Mouse (Mus musculus): ENCODE measurements around the gene Hbb-bs.
"Not testable (repeated sequence)": the region's sequence is repeated elsewhere in the genome, so short reads cannot be mapped to it uniquely, and the experiment has no call there.

Hbb-bs gene

DNA sequence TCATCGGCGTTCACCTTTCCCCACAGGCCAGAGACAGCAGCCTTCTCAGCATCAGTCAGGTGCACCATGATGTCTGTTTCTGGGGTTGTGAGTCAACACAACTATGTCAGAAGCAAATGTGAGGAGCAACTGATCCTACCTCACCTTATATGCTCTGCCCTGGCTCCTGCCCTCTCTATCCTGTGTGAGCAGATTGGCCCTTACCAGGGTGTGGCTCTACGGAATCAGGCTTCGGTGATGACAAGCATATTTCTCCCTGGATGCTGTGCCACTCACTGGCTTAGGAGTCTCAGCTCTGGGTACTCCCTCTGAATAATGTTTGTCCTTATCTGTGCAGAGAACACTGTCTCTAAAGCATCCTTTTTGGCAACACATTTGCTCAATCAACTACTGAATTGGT lies at the start of gene Hbb-bs:
TSS of gene Hbb-bs (minus strand) at position 289 of the 400 bp plus-strand sequence.
- no peak for DNase-seq (ENCODE audit: low spot score in 2 of 2)

DNA sequence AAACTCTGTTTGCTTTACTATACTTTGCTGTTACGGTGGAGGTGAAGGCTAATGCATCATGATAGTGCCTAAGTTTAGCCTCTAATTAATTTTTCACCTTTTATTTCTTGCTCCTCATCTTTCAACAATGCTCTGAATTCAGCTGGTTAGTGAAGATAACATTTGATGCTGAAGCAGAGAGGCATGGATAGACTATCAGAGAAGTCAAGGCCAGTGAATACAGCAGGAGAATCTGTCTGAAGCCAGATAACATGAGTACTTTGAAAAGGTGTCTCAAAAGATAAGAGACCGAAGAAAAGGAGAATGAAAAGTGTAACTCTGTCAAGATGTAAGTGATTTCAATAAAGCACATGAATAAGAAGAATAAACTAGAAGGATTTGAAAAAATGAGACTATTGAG lies 49.2 kb upstream of the Hbb-bs start:
- no peak for DNase-seq (ENCODE audit: low spot score in 2 of 2)

DNA sequence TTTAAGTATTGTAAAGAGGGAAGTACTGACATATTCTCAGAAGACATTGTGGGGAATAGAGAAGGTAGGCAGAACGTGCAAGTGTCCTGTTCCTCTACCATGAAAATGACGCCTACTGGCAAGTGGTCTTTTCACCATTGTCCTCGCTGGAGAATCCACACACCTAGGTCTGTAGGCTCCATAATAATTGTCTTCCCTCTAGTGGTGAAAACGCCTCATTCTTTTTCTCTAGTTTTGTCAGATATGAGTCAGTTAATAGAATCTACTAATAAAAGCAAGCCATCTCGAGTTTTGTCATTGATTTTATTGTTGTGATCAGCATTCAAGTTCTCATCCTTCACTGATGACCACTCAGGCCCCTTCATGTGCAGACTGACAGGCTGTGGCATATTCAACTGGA lies 46.6 kb upstream of the Hbb-bs start:
- no peak for DNase-seq (ENCODE audit: low spot score in 2 of 2)

DNA sequence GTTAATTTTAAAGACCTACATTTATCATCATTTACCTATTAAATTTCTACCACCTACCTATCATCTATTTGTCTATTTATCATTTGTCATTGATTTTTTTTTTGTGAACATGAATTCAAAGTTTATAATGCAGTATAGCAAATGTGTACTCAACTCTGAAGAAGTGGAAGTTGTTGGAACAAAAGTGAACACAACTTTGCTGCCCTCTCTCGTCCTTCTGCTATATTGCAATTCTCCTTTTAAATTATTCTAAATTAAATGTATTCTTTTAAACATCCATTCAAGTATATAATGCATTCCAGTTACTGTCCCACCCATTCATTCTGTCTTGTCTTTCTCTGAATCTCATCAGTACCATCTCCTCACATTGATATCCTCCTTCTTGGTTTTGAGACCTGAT lies 45.2 kb upstream of the Hbb-bs start:
- DNase-seq (ENCODE audit: low spot score in 2 of 2): no peak

DNA sequence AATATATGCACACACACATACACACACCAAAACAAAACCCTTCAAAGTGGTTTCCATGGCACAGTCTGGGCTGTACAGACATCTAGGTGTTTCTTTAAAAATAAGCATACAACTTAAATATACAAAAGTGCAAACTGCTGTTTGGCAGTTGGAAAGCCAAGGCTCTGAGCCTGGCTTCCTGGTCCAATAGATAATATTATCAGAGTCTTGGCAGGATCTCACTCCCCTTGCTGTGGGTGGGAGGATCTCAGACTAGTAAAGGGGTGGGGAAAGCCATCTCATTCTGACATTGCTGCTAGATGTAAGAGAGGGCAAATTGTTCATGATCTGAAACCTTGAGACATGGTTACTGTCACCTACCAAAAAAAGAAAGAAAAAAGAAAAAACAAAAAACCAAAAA lies 42.8 kb upstream of the Hbb-bs start:
- no peak for DNase-seq (ENCODE audit: low spot score in 2 of 2)

DNA sequence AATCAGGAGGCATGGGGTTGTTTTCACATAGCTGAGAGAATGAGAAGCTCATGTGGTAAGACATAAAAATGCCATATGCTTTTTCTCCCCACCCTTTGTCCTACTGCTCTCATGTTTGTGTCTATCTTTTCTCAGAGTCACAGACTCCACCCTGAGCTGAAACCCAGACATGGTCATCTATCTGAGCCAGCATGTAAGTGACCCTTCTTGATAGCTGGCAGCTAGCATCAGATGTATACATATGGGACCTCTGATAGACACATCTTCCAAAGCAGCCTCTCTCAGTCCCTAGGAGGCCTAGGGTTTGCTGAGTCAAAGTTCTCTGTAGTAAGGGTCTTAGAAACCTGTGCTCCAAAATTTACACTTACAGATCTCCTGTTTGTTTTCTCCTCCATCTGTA lies 37.8 kb upstream of the Hbb-bs start:
- DNase-seq (ENCODE audit: low spot score in 2 of 2): no peak

DNA sequence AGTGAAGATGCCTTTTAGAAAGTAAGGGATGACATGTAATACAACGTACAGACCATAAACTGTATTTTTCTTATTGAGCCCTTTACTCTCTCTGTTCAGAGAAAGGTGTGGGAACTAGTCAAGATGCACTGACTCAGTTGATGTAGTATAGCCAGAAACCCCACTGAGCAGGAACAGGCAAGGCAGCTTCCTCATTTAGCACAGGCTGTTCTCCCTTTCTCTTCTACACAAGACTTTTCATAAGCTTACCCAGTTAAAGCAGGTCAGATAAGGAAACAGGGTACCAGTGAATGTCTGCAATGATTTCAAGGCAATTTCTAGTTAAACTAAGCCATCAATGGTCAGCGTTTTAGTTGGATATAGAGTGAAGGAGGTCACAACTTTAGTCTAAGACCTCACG lies 33.6 kb upstream of the Hbb-bs start:
- DNase-seq (ENCODE audit: low spot score in 2 of 2): no peak

DNA sequence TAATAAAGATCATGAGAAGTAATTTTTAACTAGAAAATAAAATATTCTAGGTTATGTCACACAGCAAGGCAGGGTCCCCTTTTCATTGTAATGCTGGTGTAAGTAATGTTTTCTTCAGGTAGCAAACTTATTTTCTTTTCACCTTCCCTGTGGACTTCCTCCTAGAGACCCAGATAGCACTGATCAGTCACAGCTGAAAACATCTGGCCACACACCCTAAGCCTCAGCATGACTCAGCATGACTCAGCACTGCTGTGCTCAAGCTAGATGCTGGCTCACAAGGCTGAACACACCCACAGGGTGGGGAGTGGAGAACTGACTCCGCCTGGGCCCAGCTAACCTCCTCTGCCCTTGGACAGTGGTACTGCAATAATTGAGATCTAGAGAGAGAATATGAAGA lies 33.0 kb upstream of the Hbb-bs start:
- DNase-seq (ENCODE audit: low spot score in 2 of 2): peak; percentile 4 to 15

DNA sequence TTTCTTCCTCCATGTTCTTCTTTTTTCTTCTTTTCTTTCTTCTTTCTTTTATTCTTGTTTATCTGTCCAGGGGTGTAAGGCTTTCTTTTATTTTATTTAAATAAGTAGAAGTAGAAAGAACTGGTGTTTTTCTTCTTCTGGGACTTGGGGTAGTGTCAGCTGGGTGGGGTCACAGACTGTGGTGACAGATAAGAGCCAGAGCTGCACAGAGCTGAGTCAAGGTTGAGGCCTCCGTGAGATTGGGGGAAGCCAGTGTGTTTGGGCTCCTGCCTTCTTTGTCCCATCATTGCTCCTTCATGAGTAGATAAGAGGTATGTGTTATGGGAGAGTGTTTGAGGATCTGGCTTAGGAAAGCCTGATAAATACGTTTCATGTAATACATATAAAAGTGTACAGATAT lies 31.2 kb upstream of the Hbb-bs start:
- no peak for DNase-seq (ENCODE audit: low spot score in 2 of 2)

DNA sequence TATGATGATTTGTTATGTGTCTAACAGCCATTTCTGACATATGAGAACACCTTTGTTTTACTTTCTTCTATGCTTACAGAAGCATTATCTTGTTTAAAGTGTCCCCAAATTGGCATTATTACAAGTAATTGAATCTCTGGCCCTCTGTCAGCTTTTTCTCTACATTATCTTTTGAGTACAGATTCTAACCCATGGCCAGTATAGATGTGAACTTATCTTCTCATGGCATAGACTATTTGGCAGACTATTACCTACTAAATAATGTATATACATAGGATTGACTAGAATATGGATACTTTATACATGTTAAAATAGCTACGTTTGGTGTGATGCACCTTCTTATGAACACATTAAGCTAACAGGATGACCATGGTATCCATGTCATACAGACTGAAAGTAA lies 26.8 kb upstream of the Hbb-bs start:
- no peak for DNase-seq (ENCODE audit: low spot score in 2 of 2)

DNA sequence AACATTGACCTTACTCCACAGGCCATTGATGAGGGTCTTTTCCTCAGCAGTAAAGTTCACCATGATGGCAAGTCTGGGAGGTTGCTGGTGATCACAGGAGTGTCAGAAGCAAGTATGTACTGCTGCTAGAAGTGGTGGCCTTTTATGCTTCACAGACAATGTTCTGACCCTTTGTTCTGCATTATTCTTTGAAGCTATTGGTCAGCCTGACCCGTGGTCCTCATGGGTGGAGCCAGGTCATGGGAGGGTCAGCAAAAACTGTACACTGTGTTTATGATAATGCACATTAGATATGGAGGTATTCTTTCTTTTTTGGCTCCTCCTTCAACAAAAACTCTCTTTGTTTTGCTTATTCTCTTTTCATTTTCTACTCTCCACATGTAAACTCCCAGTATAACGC lies 25.2 kb upstream of the Hbb-bs start, which contains the start of gene Hbb-y:
TSS of gene Hbb-y (minus strand) at position 127 of the 400 bp plus-strand sequence.
- no peak for DNase-seq (ENCODE audit: low spot score in 2 of 2)

DNA sequence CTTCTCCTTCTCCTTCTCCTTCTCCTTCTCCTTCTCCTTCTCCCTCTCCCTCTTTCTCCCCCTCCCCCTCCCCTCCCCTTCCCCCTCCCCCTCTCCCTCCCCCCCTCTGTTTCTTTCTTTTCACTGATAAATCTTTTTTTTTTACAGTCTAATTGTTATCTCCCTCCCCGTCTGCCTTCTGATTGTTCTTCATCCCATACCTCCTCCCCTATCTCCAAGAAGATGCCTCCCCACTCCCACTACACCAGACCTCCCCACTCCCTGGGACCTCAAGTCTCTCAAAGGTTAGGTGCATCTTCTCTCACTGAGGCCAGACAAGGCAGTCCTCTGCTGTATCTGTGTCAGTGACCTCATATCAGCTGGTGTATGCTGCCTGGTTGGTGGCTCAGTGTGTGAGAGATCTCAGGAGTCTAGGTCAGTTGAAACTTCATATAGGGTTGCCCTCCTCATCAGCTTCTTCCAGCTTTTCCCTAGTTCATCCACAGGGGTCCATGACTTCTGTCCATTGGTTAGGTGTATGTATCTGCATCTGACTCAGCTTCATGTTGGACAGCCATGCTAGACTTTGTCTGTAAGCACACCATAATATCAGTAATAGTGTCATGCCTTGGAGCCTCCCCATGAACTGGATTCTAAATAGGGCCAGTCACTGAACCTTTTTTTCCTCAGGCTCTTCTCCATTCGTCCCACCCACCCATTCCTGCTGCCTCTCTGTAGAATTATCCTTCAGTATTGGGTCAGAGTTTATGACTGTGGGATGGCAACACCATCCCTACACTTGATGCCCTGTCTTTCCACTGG lies 16.8 kb upstream of the Hbb-bs start:
- DNase-seq (ENCODE audit: low spot score in 2 of 2): no peak

DNA sequence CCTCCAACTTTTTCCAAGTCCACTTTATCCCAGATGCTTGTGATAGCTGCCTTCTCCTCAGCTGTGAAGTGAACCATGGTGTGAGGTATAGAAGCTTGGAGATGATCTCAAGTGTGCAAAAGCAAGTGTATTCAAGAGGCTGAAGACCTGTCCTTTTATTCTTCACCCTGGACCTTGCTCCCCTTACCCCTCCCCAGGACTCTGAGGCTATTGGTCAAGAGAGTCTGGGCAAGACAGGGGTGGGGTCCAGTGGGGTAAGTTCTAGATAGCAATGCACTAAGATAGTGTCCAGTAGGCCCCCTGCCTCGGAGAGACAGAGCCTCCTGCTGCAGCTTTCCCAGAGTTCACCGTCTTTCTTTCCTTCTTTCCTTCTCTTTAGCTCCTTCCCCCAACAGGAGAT lies 15.1 kb upstream of the Hbb-bs start, which contains the start of gene Hbb-bh1:
TSS of gene Hbb-bh1 (minus strand) at position 131 of the 400 bp plus-strand sequence.
- DNase-seq (ENCODE audit: low spot score in 2 of 2): no peak

DNA sequence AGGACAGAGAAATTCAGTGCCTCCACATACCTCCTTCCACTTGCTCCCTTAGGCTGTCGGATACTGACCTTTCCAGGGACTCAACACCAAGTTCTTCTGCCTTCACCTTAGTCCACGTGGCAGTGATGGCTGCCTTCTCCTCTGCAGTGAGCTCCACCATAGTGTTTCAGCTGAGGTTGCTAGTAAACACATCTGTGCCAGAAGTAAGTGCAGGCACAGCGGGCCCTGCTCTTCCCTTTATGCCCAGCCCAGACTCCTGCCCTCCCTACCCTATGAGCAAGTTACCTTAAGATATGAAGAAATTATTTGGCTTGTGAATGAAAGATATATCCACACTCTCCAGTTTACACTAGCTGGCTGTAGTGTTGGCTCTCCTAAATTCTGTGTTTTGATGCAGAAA lies 12.4 kb upstream of the Hbb-bs start, which contains the start of gene Hbb-bh2:
TSS of gene Hbb-bh2 (minus strand) at position 253 of the 400 bp plus-strand sequence.
- no peak for DNase-seq (ENCODE audit: low spot score in 2 of 2)

DNA sequence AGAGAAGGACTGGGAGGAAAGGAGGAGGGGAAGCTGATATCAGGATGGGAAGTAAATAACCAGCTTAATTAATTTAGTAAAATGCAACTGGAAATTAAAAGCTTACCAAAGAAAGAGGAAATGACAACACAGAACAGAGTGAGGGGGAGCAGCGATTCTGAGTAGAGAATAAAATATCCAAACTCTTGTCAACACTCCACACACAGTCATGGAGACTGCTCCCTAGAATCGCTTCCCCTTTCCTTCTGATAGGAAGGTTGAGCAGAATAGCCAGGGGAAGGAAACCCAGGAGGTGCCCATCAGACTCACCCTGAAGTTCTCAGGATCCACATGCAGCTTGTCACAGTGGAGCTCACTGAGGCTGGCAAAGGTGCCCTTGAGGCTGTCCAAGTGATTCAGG lies 757 bp downstream of the Hbb-bs start:
- DNase-seq (ENCODE audit: low spot score in 2 of 2): not testable (repeated sequence)

DNA sequence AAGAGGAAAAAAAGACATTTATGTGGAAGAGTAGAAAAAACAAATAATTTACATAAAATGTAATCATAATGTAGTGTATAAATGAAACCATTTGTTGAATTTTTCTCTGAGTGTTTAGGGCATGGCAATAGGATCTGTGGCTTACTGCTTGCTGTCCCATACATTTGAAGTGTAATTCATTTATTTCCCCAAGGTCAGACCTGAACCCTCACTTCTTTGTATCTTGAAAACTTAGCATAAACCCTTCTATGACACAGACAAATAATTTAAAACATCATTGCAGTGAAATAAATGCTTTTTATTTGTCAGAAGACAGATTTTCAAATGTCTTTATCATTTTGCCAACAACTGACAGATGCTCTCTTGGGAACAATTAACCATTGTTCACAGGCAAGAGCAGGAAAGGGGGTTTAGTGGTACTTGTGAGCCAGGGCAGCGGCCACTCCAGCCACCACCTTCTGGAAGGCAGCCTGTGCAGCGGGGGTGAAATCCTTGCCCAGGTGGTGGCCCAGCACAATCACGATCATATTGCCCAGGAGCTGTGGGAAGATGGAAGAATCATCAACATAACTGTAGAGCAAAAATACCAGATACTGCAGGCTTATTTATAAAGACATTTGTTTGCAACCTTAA lies 1.5 kb downstream of the Hbb-bs start:
- no peak for DNase-seq (ENCODE audit: low spot score in 2 of 2)

DNA sequence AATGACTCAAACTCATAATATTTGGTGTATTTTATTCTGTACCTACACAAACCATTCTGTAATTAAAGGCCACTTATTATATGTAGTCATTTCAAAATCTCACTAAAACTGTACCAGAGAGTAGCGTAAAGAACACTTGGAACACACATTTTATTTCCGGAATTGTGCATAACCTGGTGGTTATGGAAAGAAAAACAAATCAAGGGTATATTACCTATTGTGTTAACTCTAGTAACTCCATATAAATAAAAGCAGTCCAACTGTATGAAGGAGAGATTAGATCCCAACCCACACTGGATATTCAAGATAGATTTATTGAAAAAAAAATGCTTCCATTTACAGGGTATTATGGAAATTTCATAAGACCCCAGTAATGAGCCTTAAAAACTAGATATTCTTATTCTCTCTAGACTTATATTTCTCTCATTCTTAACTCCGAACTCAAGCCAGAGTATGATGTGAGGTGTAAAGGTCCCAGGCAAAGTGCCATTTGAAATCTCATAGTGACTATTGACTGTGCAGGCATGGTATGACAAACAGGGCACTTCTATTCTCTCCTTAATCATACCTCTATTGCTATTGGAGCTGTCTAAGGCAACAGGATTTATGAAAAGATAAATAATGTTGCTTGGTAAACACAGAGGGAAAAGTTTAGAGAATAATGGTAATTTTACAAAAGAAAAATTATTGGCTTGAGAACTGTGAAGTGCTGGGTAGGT lies 2.2 kb downstream of the Hbb-bs start:
- no peak for DNase-seq (ENCODE audit: low spot score in 2 of 2)

DNA sequence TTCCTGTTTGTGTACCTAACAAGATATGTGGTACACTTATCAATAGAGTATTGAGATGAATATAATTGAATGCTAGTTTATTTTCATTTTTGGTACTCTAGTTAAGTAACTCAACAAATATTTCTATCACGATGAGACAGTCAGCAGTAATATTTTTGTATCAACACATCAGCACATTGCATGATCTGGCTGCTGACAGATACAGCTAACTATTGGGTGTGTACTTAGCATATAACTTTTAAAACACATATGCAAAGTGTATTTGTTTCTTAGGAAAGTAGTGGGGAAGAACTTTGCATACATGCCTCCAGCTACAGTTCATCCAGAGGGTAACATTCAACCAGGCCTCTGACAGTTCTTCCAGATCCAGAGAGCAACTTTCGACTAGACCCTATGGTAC lies 3.3 kb downstream of the Hbb-bs start:
- no peak for DNase-seq (ENCODE audit: low spot score in 2 of 2)

DNA sequence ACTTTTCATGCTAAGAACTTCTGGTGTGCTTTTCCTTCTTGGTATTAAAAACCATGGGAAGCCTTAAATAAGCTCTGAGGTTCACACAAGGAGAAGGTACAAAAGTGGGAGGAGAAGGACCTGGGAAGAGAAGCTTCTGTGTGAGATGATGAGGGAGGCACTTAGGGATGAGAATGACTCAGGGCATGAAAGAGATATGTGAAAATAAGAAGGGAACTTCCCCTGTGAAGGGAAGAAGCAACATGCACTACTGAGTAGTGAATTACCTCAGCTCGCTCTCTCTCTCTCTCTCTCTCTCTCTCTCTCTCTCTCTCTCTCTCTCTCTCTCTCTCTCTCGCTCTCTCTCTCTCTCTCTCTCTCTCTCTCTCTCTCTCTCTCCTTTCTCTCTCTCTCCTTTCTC lies 12.8 kb downstream of the Hbb-bs start:
- not testable (repeated sequence) for DNase-seq (ENCODE audit: low spot score in 2 of 2)

DNA sequence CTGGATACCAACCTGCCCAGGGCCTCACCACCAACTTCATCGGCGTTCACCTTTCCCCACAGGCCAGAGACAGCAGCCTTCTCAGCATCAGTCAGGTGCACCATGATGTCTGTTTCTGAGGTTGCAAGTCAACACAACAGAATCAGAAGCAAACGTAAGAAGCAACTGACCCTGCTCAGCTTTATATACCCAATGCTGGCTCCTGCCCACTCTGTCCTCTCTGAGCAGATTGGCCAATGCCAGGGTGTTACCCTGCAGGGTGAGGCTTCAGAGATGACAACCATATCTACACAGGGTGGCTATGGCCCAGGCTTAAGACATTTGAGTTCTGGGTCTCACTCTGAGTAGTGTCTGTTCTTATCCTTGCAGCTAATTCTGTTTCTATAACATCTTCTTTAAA lies 14.1 kb downstream of the Hbb-bs start, which contains the start of gene Hbb-bt:
TSS of gene Hbb-bt (minus strand) at position 231 of the 400 bp plus-strand sequence.
- no peak for DNase-seq (ENCODE audit: low spot score in 2 of 2)

DNA sequence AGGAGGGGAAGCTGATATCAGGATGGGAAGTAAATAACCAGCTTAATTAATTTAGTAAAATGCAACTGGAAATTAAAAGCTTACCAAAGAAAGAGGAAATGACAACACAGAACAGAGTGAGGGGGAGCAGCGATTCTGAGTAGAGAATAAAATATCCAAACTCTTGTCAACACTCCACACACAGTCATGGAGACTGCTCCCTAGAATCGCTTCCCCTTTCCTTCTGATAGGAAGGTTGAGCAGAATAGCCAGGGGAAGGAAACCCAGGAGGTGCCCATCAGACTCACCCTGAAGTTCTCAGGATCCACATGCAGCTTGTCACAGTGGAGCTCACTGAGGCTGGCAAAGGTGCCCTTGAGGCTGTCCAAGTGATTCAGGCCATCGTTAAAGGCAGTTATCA lies 14.7 kb downstream of the Hbb-bs start:
- DNase-seq (ENCODE audit: low spot score in 2 of 2): not testable (repeated sequence)

DNA sequence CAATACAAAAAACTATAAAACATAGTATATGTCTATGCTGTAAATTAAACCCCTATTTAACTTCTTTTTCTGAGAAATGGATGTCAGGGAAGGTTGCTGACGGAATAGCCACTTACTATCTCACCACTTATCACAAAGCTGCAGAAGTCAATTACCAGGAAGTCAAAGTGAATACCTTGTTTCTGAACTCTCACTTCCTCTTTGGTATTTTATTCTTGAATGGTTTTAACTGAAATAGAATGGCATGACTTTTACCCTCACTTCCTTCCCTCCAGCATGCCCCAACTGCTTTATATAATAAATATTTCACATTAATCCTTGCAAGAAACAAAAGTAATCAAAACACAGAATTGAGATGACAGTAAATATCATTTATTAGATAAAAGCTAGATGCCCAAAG lies 15.7 kb downstream of the Hbb-bs start:
- no peak for DNase-seq (ENCODE audit: low spot score in 2 of 2)

Data from urinary bladder, postnatal 36 days (tissue).